Mouse (Mus musculus) embryonic facial prominence, embryonic 10.5 days (tissue): ENCODE measurements around the gene Adgrg1. TPM values are rescaled to one million over a fixed set of nuclear protein-coding genes. Genes with fewer than 3 reads are reported as not detected.

ENCODE experiments used
- DNase-seq: peaks from one replicate; pipeline ENCODE4 v3.0.0-alpha.2; 2017; ENCODE audit warnings: low spot score
- H3K27ac ChIP-seq: fragments of 300-500 bp; sonication (generic); replicated peaks from 2 replicates; pipeline ENCODE4 v1.5.1; 2016; ENCODE audit warnings: mild to moderate bottlenecking
- H3K27me3 ChIP-seq: fragments of 300-500 bp; sonication (generic); replicated peaks from 2 replicates; pipeline ENCODE4 v1.6.1; 2016; ENCODE audit warnings: low read depth, mild to moderate bottlenecking; ENCODE audit not compliant: poor library complexity, severe bottlenecking
- H3K36me3 ChIP-seq: fragments of 300-500 bp; sonication (generic); replicated peaks from 2 replicates; pipeline ENCODE4 v1.6.1; 2016; ENCODE audit warnings: mild to moderate bottlenecking, moderate library complexity
- H3K4me1 ChIP-seq: fragments of 300-500 bp; sonication (generic); 2 replicates; pipeline ENCODE4 v1.6.1; 2016
- H3K4me3 ChIP-seq: fragments of 300-500 bp; sonication (generic); 2 replicates; pipeline ENCODE4 v1.5.1; 2016; ENCODE audit warnings: mild to moderate bottlenecking, moderate library complexity
- H3K9me3 ChIP-seq: fragments of 300-500 bp; sonication (generic); 2 replicates; pipeline ENCODE4 v1.6.1; 2016; ENCODE audit warnings: mild to moderate bottlenecking
- WGBS: fragments of 180-500 bp; shearing (Covaris S2); methylation state at CpG from one replicate; pipeline ENCODE4 v1.1.7; 2016; 5-methylcytosine and 5-hydroxymethylcytosine counted together
- polyA plus RNA-seq: library from polyadenylated mRNA; unstranded; fragments of >200 nt; fragmentation: Nextera tagmentation; extraction: Ambion mirVana; gene quantifications from 2 replicates; pipeline ENCODE4 v1.2.1, GENCODE M21; 2016

Adgrg1 gene
- polyA plus RNA-seq, 1 experiment from 2014 or later = 32.9 TPM

DNA sequence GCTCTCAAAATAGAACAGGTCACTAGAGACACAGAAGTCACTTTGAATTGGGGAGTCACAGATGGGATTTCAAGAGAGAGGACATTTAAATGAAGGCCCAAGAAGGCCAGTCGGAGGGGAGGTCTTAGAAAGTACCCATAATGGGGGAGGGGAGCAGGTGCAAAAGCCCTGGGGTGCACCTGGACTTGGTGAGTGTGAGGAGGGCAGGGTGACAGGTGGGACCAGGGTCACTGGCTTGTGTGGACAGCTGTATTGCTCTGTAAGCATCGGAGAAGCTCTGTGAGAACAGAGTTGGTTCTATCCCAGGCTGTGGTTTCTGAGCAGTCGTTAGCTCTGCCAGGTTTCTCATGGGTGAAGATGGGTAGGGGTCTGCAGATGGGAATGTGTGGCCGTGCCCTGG lies 17.5 kb downstream of the Adgrg1 start:
- WGBS = 81% methylated on average over 4 of the region's 4 CpGs
- no peak overlapping the region for H3K4me3 ChIP-seq
- H3K36me3 ChIP-seq = no peaks in the 10 kb centered on the region
- DNase-seq = no peak
- H3K27me3 ChIP-seq = peaks cover 4% of the 10 kb centered on the region; the same call in 1 of the 2 replicates
- H3K4me1 ChIP-seq = peaks cover 72% of the 10 kb centered on the region
- peak overlapping the region; percentile 90 for H3K27ac ChIP-seq
- H3K9me3 ChIP-seq = no peaks in the 10 kb centered on the region

DNA sequence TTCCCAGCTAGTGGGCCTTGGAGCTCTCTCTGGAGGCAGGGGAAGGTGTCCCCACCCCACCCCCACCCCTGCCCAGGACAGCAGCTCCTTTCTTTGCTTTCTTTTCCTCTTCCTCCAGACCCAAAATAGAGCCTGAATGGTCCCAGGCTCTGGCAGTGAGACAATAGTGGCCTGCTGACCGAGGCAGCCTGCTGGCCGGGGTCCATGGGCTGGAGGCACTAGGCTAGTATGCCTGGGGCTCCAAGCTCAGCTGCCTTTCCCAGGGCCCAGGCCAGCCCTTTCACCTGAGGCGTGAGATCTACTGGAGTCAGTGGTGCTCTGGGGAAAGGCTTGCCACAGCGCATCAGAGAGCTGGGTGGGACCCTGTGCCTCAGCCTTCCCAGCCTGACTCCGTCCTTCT lies 18.0 kb downstream of the Adgrg1 start:
- H3K36me3 ChIP-seq = no peaks in the 10 kb centered on the region
- H3K27me3 ChIP-seq = peaks cover 4% of the 10 kb centered on the region; the same call in 1 of the 2 replicates
- peak overlapping the region; percentile 90 for H3K27ac ChIP-seq
- peaks cover 74% of the 10 kb centered on the region for H3K4me1 ChIP-seq
- H3K9me3 ChIP-seq = no peaks in the 10 kb centered on the region
- WGBS = 41% methylated on average over 5 of the region's 5 CpGs
- H3K4me3 ChIP-seq = no peak overlapping the region
- DNase-seq = no peak

DNA sequence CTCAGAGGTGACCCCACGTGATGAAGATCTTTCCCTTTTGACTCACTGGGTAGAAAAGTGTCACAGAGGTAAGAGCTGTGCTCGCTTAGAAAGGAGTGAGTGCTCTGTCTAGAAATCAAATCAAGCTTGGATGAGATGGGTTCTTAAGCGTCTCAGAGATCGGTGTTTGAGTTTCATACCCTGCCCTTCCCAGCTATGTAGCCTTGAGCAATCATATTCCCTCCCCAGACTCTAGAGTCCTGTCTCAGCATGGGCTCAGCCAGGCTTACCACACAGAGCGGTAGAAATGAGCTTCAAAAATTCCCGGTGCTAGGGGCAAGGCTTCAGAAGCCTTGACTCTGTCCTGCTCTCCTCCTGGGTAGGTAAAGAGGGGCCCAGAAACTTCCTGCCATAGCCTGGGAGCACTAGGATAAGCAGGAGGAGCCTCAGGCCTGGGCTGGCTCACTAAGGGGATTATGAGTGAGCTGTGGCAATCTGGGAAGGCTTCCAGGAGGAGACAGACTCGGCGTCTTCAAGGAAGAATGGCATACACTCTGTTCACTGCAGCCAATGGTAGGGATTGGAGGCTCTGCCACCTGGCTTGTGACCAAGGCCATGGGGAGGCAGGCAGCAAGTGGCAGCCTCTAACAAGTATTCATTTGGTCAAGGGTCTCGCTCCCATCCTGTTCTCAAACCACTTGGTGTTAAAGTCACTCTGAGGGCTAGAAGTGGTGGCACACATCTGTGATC lies 18.6 kb downstream of the Adgrg1 start:
- H3K27me3 ChIP-seq = peaks cover 4% of the 10 kb centered on the region; the same call in 1 of the 2 replicates
- H3K9me3 ChIP-seq = no peaks in the 10 kb centered on the region
- no peak overlapping the region for H3K4me3 ChIP-seq
- no peak for DNase-seq
- no peaks in the 10 kb centered on the region for H3K36me3 ChIP-seq
- H3K4me1 ChIP-seq = peaks cover 80% of the 10 kb centered on the region
- H3K27ac ChIP-seq = peak overlapping the region; percentile 90
- WGBS = 69% methylated on average over 9 of the region's 9 CpGs

DNA sequence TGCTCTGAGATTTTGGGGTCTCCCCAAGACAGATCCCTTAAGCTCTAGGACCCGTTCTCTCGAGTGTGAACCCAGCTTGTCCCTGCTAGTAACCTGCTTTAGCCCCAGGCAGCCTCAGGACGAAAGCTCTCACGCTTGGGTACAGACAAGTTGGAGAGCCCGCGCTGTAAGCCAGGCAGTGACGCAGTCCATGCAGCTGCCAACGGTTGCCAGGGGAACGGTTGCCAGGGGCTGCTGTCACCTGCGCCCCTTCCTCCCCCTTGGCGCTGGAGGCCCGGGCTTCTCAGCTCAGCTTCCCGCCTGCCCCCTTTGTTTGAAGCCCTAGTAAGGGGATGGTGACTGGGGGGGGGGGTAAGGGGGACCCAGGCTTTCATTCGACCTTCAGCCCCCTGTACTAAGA lies 19.5 kb downstream of the Adgrg1 start:
- DNase-seq = peak; percentile 91
- no peaks in the 10 kb centered on the region for H3K36me3 ChIP-seq
- H3K9me3 ChIP-seq = no peaks in the 10 kb centered on the region
- H3K4me1 ChIP-seq = peaks cover 89% of the 10 kb centered on the region
- peak overlapping the region; percentile 90 for H3K27ac ChIP-seq
- 1% methylated on average over 14 of the region's 14 CpGs for WGBS
- peak overlapping the region; percentile 55 for H3K4me3 ChIP-seq
- H3K27me3 ChIP-seq = peaks cover 4% of the 10 kb centered on the region; the same call in 1 of the 2 replicates

DNA sequence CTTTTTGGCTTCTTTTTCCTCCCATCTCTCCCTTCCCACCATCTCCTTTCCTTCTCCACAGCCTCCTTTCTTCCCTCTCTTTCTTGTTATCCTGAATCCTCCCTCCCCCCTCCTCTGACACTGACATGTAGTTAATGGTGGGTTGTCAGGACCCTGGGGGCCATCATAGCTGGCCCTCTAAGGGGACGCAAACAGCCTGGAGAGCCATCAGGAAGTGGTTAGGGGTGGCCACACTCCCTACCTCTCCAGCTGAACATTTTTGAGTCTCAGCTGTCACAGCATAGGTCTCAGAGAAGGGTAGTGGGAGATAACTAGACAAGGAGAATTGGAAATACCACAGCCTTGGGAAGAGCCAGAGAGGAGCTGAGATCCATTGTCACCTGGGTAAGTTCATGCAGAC lies 20.0 kb downstream of the Adgrg1 start:
- 20% methylated on average over 1 of the region's 1 CpGs for WGBS
- peak; percentile 16 for DNase-seq

DNA sequence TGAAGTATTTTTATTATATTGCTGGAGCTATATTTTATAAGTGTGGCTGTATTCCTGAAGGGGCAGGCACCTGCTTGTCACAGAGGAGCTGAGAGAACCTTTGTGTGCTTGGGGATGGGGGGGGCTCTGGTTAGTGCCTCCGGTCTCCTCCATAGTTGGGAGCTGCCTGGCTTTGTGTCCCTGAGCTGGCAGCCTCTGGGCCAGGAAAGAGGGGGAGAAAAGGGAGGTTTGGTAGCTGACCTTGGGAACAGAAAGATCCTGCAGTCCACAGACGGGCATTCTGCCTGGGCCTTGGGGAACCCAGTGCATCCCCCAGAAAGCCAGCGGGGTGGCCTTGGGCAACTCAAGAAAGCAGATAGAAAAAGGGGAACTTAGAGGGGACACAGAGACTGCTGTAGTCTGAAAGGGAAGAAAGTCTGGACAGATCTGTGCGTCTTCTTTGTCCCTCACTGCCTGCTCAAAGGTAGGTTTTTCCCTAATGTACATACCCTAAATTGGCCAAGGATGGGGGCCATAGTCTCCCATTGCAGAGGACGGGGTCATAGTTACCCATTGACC lies 20.9 kb downstream of the Adgrg1 start:
- H3K36me3 ChIP-seq = no peaks in the 10 kb centered on the region
- WGBS = 78% methylated on average over 5 of the region's 5 CpGs
- H3K4me1 ChIP-seq = peaks cover 99% of the 10 kb centered on the region
- H3K27ac ChIP-seq = peak overlapping the region; percentile 90
- peaks cover 4% of the 10 kb centered on the region; the same call in 1 of the 2 replicates for H3K27me3 ChIP-seq
- H3K4me3 ChIP-seq = peak overlapping the region; percentile 55
- DNase-seq = no peak
- no peaks in the 10 kb centered on the region for H3K9me3 ChIP-seq

More for the DNA sequence above, 20.0 kb downstream of the Adgrg1 start:
- H3K9me3 ChIP-seq = no peaks in the 10 kb centered on the region
- peak overlapping the region; percentile 55 for H3K4me3 ChIP-seq
- H3K27me3 ChIP-seq = peaks cover 4% of the 10 kb centered on the region; the same call in 1 of the 2 replicates
- H3K27ac ChIP-seq = peak overlapping the region; percentile 90
- peaks cover 94% of the 10 kb centered on the region for H3K4me1 ChIP-seq
- no peaks in the 10 kb centered on the region for H3K36me3 ChIP-seq

DNA sequence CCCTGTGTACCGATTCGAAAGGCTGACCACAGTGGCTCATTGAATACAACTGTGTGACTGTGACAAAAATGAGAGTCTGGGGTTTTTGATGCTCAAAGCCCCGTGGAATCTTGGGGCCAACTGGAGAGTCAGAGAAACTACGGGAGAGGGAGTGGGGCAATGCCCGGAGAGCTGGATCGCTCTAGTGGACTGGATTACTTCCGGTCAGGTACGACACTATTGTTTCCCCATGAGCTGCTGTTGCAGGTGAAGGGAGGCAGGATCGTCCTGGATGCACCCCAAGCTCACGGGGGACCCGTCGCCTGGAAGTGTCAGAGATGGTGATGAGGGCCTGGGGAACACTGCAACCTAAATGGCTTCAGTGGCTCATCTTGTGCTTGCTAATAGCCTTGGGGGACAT lies 21.5 kb downstream of the Adgrg1 start:
- peaks cover 4% of the 10 kb centered on the region; the same call in 1 of the 2 replicates for H3K27me3 ChIP-seq
- H3K36me3 ChIP-seq = no peaks in the 10 kb centered on the region
- 70% methylated on average over 12 of the region's 12 CpGs for WGBS
- H3K27ac ChIP-seq = peak overlapping the region; percentile 90
- peaks cover 99% of the 10 kb centered on the region for H3K4me1 ChIP-seq
- DNase-seq = no peak
- H3K4me3 ChIP-seq = peak overlapping the region; percentile 55
- no peaks in the 10 kb centered on the region for H3K9me3 ChIP-seq

DNA sequence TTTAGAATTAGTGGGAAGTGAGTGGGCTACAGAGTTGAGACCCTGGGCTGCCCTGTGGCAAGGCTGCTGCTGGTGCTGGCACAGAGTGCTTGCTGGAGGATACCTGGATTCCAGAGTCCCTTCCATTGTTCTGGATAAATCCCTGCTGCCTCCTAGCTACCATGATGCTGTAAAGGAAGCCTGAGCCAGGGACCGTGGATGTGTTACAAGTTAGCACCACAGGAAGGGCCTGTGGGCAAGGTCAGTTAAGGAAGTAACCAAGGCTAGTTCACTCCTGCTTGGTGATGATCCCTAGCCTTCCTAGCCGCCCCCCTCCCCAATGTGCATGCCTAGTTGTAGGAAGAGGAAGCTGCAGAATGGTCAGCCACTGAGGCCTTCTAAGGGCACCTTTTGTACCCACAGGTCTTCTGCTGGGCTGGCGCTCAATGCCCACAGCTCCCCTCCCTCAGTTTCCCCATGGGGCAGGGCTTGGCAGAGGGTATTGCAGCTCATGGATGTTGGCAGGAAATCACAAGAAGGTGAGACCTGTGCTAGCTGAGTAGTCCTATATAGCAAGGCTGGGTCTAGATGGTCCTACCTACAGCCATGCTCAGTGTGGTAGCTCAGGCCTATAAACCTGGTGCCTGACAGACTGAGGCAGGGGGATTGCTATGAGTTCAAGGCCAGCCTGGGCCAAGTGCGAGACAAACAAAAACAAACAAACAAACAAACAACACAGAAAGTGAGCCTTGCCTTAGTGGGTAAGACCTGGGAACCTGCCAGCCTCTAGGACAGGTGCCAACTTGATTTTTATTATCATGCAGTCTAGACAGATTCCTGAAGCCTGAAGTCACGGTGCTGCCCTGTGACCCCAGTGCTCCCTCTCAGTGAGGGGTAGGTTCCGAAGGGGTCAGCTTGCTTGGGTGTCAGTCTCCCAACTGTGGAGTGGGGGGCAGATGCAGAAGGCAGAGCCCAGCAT lies 22.6 kb downstream of the Adgrg1 start:
- peaks cover 99% of the 10 kb centered on the region for H3K4me1 ChIP-seq
- peak overlapping the region; percentile 90 for H3K27ac ChIP-seq

DNA sequence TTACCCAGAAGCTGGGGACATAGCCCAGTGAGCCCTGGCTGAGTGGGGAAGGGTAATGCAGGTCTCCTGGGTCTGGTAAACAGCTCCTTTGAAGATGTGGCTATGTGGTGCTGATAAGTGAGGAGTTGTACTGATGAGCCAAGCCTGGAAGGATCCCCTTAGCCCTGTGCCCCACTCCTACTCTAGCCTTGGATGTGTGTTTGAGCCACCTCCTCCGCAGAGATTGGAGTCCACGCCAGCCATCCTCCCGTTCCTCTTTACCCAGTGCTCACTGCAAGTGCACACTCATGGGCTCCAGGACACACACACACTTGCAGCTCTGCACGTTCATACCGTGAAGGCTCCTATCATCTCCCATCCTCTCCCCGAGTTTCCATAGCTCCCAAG lies 23.3 kb downstream of the Adgrg1 start:
- no peak for DNase-seq
- Histone ChIP-seq H3K27ac (peak overlapping the region; percentile 76), H3K36me3 (0 out of 2 replicates have a peak, but pooled peaks cover 3% of the 10 kb centered on the region), H3K9me3 (no peaks in the 10 kb centered on the region), H3K4me1 (peaks cover 95% of the 10 kb centered on the region), H3K27me3 (peaks cover 4% of the 10 kb centered on the region; the same call in 1 of the 2 replicates), H3K4me3 (peak overlapping the region; percentile 55)
- WGBS = 85% methylated on average over 6 of the region's 6 CpGs

More for the DNA sequence above, 22.6 kb downstream of the Adgrg1 start:
- Histone ChIP-seq H3K36me3 (no peaks in the 10 kb centered on the region), H3K4me3 (peak overlapping the region; percentile 55), H3K9me3 (no peaks in the 10 kb centered on the region), H3K27me3 (peaks cover 4% of the 10 kb centered on the region; the same call in 1 of the 2 replicates)
- DNase-seq = peak; percentile 14
- WGBS = 57% methylated on average over 6 of the region's 6 CpGs

DNA sequence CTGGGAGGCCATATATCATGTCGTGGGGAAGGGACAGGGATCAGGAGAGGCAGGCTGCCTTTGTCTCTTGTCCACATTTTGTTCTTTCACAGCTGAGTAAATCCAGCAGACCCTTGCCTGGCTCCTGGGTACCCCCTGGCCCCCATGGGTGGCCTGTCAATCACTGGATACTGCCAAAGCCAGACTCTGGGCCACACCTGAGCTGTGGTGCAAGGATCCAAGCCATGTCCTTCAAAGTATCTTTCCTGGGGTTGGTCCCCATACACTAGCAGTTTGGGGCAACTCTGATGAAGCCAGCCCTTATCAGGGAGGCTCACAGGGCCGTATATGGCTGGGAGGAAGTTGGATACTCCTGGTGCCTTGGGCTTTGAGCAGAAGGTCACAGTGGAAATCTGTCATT lies 23.9 kb downstream of the Adgrg1 start:
- peaks cover 4% of the 10 kb centered on the region; the same call in 1 of the 2 replicates for H3K27me3 ChIP-seq
- 0 out of 2 replicates have a peak overlapping the region, but pooled peaks have one; percentile 55 for H3K4me3 ChIP-seq
- peaks cover 89% of the 10 kb centered on the region for H3K4me1 ChIP-seq
- H3K27ac ChIP-seq = peak overlapping the region; percentile 76
- peaks cover 8% of the 10 kb centered on the region for H3K36me3 ChIP-seq
- H3K9me3 ChIP-seq = no peaks in the 10 kb centered on the region
- WGBS = 61% methylated on average over 2 of the region's 2 CpGs
- DNase-seq = no peak

DNA sequence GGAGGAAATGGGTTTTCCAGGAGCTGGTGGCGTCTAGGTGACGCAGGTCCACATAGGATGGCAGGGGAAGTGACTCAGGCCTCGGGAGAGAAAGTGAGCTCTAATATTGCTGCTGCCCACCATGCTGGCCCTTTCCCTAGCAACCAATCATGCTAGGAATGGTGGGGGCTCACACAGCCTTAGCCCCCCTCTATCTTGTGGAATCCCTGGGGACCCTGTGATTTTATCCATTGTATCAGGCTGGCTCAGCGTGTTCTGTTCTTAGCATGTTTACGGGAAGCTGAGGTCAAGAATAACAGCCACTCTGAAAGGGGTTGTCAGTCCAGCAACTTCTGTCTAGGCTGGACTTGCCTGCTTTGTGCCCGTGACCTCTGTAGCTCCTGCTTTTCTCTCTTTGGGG lies 24.5 kb downstream of the Adgrg1 start:
- Histone ChIP-seq H3K27ac (peak overlapping the region; percentile 76; the same call in 1 of the 2 replicates), H3K4me3 (0 out of 2 replicates have a peak overlapping the region, but pooled peaks have one; percentile 12), H3K36me3 (peaks cover 13% of the 10 kb centered on the region), H3K27me3 (peaks cover 4% of the 10 kb centered on the region; the same call in 1 of the 2 replicates), H3K9me3 (no peaks in the 10 kb centered on the region), H3K4me1 (peaks cover 83% of the 10 kb centered on the region)
- no peak for DNase-seq
- 73% methylated on average over 6 of the region's 6 CpGs for WGBS

DNA sequence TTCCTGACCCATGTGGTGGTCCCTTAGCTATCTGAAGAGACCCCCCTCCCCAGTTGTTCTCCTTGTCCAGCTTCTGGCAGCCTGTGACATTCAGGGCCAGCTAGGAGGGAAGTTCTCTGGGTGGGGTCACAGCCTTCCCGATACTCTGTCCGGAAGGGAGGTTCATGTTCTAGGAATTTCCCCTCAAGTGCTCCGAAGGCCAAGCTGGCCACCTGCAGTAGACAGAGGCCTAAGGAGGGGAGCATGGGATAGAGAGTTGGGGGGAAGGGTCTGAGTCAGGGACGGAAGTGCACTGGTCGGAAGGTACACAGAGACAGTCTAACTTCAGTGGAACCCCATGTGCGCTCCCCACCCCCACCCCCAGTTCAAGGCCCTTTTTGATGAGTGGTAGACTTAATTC lies 25.4 kb downstream of the Adgrg1 start:
- Histone ChIP-seq H3K9me3 (no peaks in the 10 kb centered on the region), H3K27me3 (peaks cover under 1% of the 10 kb centered on the region; the same call in 1 of the 2 replicates), H3K4me1 (peaks cover 73% of the 10 kb centered on the region), H3K27ac (peak overlapping the region; percentile 76), H3K36me3 (peaks cover 22% of the 10 kb centered on the region), H3K4me3 (peak overlapping the region; percentile 8; the same call in 1 of the 2 replicates)
- no peak for DNase-seq
- WGBS = 71% methylated on average over 6 of the region's 6 CpGs
